Mouse (Mus musculus) heart, postnatal 0 days (tissue): ENCODE data around the gene Pradc1. TPM values are rescaled to one million over a fixed set of nuclear protein-coding genes. Genes with fewer than 3 reads are reported as not detected.

Experiments used
- ATAC-seq: fragments of 200-750 bp; cut with Nextera tagmentation; 2 replicates; pipeline ENCODE4 v1.8.0; 2017; ENCODE audit warnings: low read depth, moderate number of reproducible peaks, moderate library complexity; ENCODE audit not compliant: insufficient read depth
- DNase-seq: peaks from one replicate; pipeline ENCODE4 v3.0.0-alpha.2; 2016; ENCODE audit warnings: low spot score
- H3K27ac ChIP-seq: fragments of 300-500 bp; sonication (generic); 2 replicates; pipeline ENCODE4 v1.5.1; 2014; ENCODE audit warnings: low read depth, mild to moderate bottlenecking
- H3K27me3 ChIP-seq: fragments of 300-500 bp; sonication (generic); 2 replicates; pipeline ENCODE4 v1.6.1; 2014; ENCODE audit warnings: low read length, mixed read lengths; ENCODE audit not compliant: control insufficient read depth, insufficient read depth
- H3K36me3 ChIP-seq: fragments of 300-500 bp; sonication (generic); replicated peaks from 2 replicates; pipeline ENCODE4 v1.6.1; 2014; ENCODE audit warnings: low read length, mixed read lengths; ENCODE audit not compliant: control insufficient read depth, insufficient read depth
- H3K4me1 ChIP-seq: fragments of 300-500 bp; sonication (generic); 2 replicates; pipeline ENCODE4 v1.6.1; 2014; ENCODE audit warnings: antibody characterized with exemption; ENCODE audit not compliant: control insufficient read depth, insufficient read depth
- H3K4me2 ChIP-seq: fragments of 300-500 bp; sonication (generic); 2 replicates; pipeline ENCODE4 v1.6.1; 2014; ENCODE audit warnings: low read depth, mild to moderate bottlenecking, low read length, moderate library complexity
- H3K4me3 ChIP-seq: fragments of 300-500 bp; sonication (generic); 2 replicates; pipeline ENCODE4 v1.5.1; 2014; ENCODE audit warnings: low read depth, low read length
- H3K9ac ChIP-seq: fragments of 300-500 bp; sonication (generic); replicated peaks from 2 replicates; pipeline ENCODE4 v1.6.1; 2014; ENCODE audit warnings: low read depth, low read length, mixed read lengths
- H3K9me3 ChIP-seq: fragments of 300-500 bp; sonication (generic); replicated peaks from 2 replicates; pipeline ENCODE4 v1.6.1; 2016; ENCODE audit warnings: low read length; ENCODE audit not compliant: control insufficient read depth
- CTCF ChIP-seq: IDR thresholded peaks from 2 replicates; pipeline ENCODE4 v1.5.1; 2016; ENCODE audit warnings: antibody characterized with exemption, control low read depth, low read depth
- EP300 ChIP-seq: IDR thresholded peaks from 2 replicates; pipeline ENCODE4 v1.6.1; 2016; ENCODE audit warnings: antibody characterized with exemption, low read depth
- WGBS: fragments of 180-500 bp; shearing (Covaris S2); extraction: QIAGEN DNeasy Blood & Tissue Kit; methylation state at CpG from one replicate; pipeline ENCODE4 v1.1.7; 2014; 5-methylcytosine and 5-hydroxymethylcytosine counted together
- polyA plus RNA-seq: library from polyadenylated mRNA; unstranded; fragments of >200 nt; fragmentation: Nextera tagmentation; extraction: Ambion mirVana; gene quantifications from 2 replicates; pipeline ENCODE4 v1.2.1, GENCODE M21; 2015
- total RNA-seq: library from RNA; depleted of rRNA; stranded (reverse); fragments of >200 nt; gene quantifications from 2 replicates; pipeline ENCODE4 v1.2.3, GENCODE M21; 2014; ENCODE audit warnings: low replicate concordance

Gene Pradc1
- total and polyA plus RNA-seq, 2 experiments from 2014 or later = 20.4 to 33.9 TPM

- Histone ChIP-seq H3K36me3 (no peaks in the 10 kb centered on the region), H3K4me1 (no peaks in the 10 kb centered on the region), H3K9me3 (no peaks in the 10 kb centered on the region), H3K4me2 (no peak overlapping the region), H3K27me3 (peaks cover 27% of the 10 kb centered on the region), H3K27ac (no peak overlapping the region), H3K9ac (no peak overlapping the region), H3K4me3 (no peak overlapping the region)
- 31% methylated on average over 14 of the region's 14 CpGs for WGBS
- DNase-seq = no peak
- ATAC-seq = no peak
- TF ChIP-seq CTCF = no peak
- no peak for TF ChIP-seq EP300
Observed at GRCm38 (mm10) chr6:85478416-85478815, 26.6 kb upstream of the Pradc1 start.

GRCm38 (mm10) chr6:85477366-85477917 lies 25.7 kb upstream of the Pradc1 start:
- DNase-seq (no peak), ATAC-seq (no peak)
- H3K9me3 ChIP-seq = no peaks in the 10 kb centered on the region
- no peaks in the 10 kb centered on the region for H3K36me3 ChIP-seq
- no peak overlapping the region for H3K9ac ChIP-seq
- H3K4me1 ChIP-seq = no peaks in the 10 kb centered on the region
- no peak overlapping the region for H3K4me3 ChIP-seq
- H3K27ac ChIP-seq = no peak overlapping the region
- TF ChIP-seq EP300 = no peak
- peak; percentile 20 for TF ChIP-seq CTCF
- whole genome bisulfite sequencing = 37% methylated on average over 10 of the region's 10 CpGs
- no peak overlapping the region for H3K4me2 ChIP-seq
- H3K27me3 ChIP-seq = peaks cover 19% of the 10 kb centered on the region

- ATAC-seq = no peak
- Histone ChIP-seq H3K27ac (no peak overlapping the region), H3K4me3 (no peak overlapping the region), H3K4me2 (no peak overlapping the region), H3K27me3 (peaks cover 19% of the 10 kb centered on the region), H3K9me3 (no peaks in the 10 kb centered on the region), H3K9ac (no peak overlapping the region), H3K4me1 (no peaks in the 10 kb centered on the region), H3K36me3 (no peaks in the 10 kb centered on the region)
- no peak for DNase-seq
- 81% methylated on average over 3 of the region's 3 CpGs for WGBS
- no peak for TF ChIP-seq CTCF
- TF ChIP-seq EP300 = no peak
Observed at GRCm38 (mm10) chr6:85475581-85475980, 23.8 kb upstream of the Pradc1 start.

GRCm38 (mm10) chr6:85472542-85472941 lies 20.8 kb upstream of the Pradc1 start:
- H3K36me3 ChIP-seq = peaks cover 19% of the 10 kb centered on the region
- DNase-seq (no peak), ATAC-seq (no peak)
- H3K4me1 ChIP-seq = no peaks in the 10 kb centered on the region
- peaks cover 3% of the 10 kb centered on the region for H3K27me3 ChIP-seq
- TF ChIP-seq CTCF (no peak), EP300 (no peak)
- WGBS = 62% methylated on average over 5 of the region's 5 CpGs
- no peak overlapping the region for H3K4me3 ChIP-seq
- H3K27ac ChIP-seq = no peak overlapping the region
- H3K9me3 ChIP-seq = no peaks in the 10 kb centered on the region
- H3K4me2 ChIP-seq = no peak overlapping the region
- no peak overlapping the region for H3K9ac ChIP-seq

- no peak overlapping the region for H3K27ac ChIP-seq
- no peak overlapping the region for H3K4me2 ChIP-seq
- DNase-seq (no peak), ATAC-seq (no peak)
- no peaks in the 10 kb centered on the region for H3K4me1 ChIP-seq
- peaks cover 25% of the 10 kb centered on the region for H3K36me3 ChIP-seq
- 54% methylated on average over 8 of the region's 8 CpGs for WGBS
- no peak overlapping the region for H3K9ac ChIP-seq
- H3K9me3 ChIP-seq = no peaks in the 10 kb centered on the region
- H3K4me3 ChIP-seq = no peak overlapping the region
- TF ChIP-seq CTCF (no peak), EP300 (no peak)
- no peaks in the 10 kb centered on the region for H3K27me3 ChIP-seq
Observed at GRCm38 (mm10) chr6:85471962-85472361, 20.2 kb upstream of the Pradc1 start.

GRCm38 (mm10) chr6:85469660-85470430 lies 18.1 kb upstream of the Pradc1 start:
- Histone ChIP-seq H3K9ac (no peak overlapping the region), H3K27ac (no peak overlapping the region), H3K9me3 (no peaks in the 10 kb centered on the region), H3K36me3 (peaks cover 46% of the 10 kb centered on the region), H3K4me1 (no peaks in the 10 kb centered on the region), H3K4me3 (no peak overlapping the region), H3K27me3 (no peaks in the 10 kb centered on the region), H3K4me2 (no peak overlapping the region)
- DNase-seq (no peak), ATAC-seq (no peak)
- no peak for TF ChIP-seq EP300
- no peak for TF ChIP-seq CTCF
- WGBS = 63% methylated on average over 5 of the region's 5 CpGs
